Mouse (Mus musculus) left cerebral cortex, adult 2 months (tissue): Measurements from ENCODE around the gene Sept8. TPM values are rescaled to one million over a fixed set of nuclear protein-coding genes. Genes with fewer than 3 reads are reported as not detected.

ENCODE experiments used
- DNase-seq, 2 experiments: peaks; one replicate each; pipeline ENCODE4 v3.0.0; 2021 to 2022; ENCODE audit warnings: low spot score in 2 of 2, mixed read lengths in 1 of 2; ENCODE audit errors: extremely low spot score in 1 of 2
- H3K27ac ChIP-seq: fragments of 200-600 bp; 2 replicates; pipeline ENCODE4 v1.8.1; 2022
- H3K4me3 ChIP-seq: fragments of 200-600 bp; 2 replicates; pipeline ENCODE4 v1.8.1; 2022
- CTCF ChIP-seq: fragments of 200-600 bp; IDR thresholded peaks from 2 replicates; pipeline ENCODE4 v1.8.1; 2022; ENCODE audit warnings: antibody characterized with exemption, mild to moderate bottlenecking, moderate library complexity
- intact Hi-C: fragments of 180-260 bp; cut with DNase I; formaldehyde crosslinking; loops from one replicate; pipeline ENCODE4 v1.15.1; 2025
- total RNA-seq, 2 experiments: library from RNA; stranded (reverse); gene quantifications; 2 replicates each; pipeline ENCODE4 v1.2.3; 2021

Gene Sept8
- total RNA-seq, 2 experiments from 2014 or later, result 304 to 314 TPM

GRCm38 (mm10) chr11:53561986-53562385 is 42.9 kb downstream of the Sept8 start:
- intact Hi-C loops, result no loop called here
- TF ChIP-seq CTCF, result no peak

GRCm38 (mm10) chr11:53566646-53567045 is 47.6 kb downstream of the Sept8 start:
- intact Hi-C loops, result loop anchor here (5.0 kb wide), 1 partner anchor 94 kb away; the partner anchor contains the start of gene Gm9837
- H3K27ac ChIP-seq, result peak overlapping the region; percentile 88
- no peak for TF ChIP-seq CTCF
- DNase-seq, result no peak
- H3K4me3 ChIP-seq, result peak overlapping the region; percentile 66

More at GRCm38 (mm10) chr11:53561986-53562385, 42.9 kb downstream of the Sept8 start:
- no peak for DNase-seq
- no peak overlapping the region for H3K27ac ChIP-seq
- no peak overlapping the region for H3K4me3 ChIP-seq

GRCm38 (mm10) chr11:53567224-53568014 is 48.4 kb downstream of the Sept8 start, which contains the start of gene Kif3a:
Kif3a (plus strand) TSS chr11:53567379.
- Histone ChIP-seq H3K27ac (peak within 1 kb of the TSS; percentile 88), H3K4me3 (peak within 1 kb of the TSS; percentile 66)
- peak; percentile 93 to 94 for DNase-seq
- intact Hi-C loops, result loop anchor here (5.0 kb wide), 1 partner anchor 95 kb away; the partner anchor contains the start of gene Gm9837
- TF ChIP-seq CTCF, result no peak

- intact Hi-C loops, result no loop called here
- no peak for DNase-seq
- Histone ChIP-seq H3K27ac (no peak overlapping the region), H3K4me3 (no peak overlapping the region)
- peak; percentile 12 for TF ChIP-seq CTCF
These were observed 61.5 kb downstream of the Sept8 start for GRCm38 (mm10) chr11:53580562-53580961.

DNA sequence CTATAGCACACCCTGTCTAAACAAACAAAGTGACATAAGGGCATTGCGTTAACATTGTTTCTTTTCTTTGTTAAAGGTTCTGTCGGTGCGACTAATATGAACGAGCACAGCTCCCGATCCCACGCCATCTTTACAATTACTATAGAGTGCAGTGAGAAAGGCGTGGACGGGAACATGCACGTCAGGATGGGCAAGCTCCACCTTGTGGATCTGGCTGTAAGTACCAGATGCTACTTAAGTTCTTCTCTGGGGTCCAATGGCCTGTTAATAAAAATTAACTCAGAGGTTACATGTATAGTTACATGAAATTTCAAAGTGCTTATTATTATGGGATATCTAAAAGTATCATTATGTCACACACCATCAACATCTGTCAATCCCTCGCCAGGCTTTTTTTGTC is 64.1 kb downstream of the Sept8 start:
- TF ChIP-seq CTCF, result peak; percentile 35
- DNase-seq, result no peak
- Histone ChIP-seq H3K4me3 (no peak overlapping the region), H3K27ac (no peak overlapping the region)
- intact Hi-C loops, result no loop called here

DNA sequence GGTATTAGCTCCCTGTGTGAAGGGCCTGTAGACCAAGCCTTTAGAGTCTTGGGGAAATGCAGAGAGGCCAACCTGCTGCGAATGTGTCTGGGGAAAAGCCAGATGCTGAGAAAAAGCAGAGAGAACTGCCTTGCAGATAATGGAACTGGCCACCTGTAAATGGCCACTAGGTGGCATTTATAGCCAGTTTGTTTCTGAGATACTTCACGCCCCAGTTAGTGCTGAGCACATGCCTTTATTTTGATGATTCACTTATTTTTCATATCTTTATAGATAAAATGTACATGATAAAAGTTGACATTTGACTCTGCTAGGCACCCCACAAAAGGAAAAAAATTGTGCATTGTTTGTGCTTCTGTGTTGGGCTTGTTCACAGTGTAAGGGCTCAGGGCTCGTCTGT is 65.8 kb downstream of the Sept8 start:
- intact Hi-C loops, result loop anchor here (1.0 to 5.0 kb wide), 2 partner anchors 42 to 115 kb away; partner anchors contain the start of gene Gm9837
- TF ChIP-seq CTCF, result peak; percentile 73
- DNase-seq, result no peak
- Histone ChIP-seq H3K4me3 (no peak overlapping the region), H3K27ac (no peak overlapping the region)

- H3K4me3 ChIP-seq, result no peak overlapping the region
- TF ChIP-seq CTCF, result no peak
- intact Hi-C loops, result loop anchor here (1.0 to 5.0 kb wide), 2 partner anchors 42 to 115 kb away; partner anchors contain the start of gene Gm9837
- H3K27ac ChIP-seq, result no peak overlapping the region
- no peak for DNase-seq
These were observed 66.5 kb downstream of the Sept8 start for GRCm38 (mm10) chr11:53585510-53585909.

DNA sequence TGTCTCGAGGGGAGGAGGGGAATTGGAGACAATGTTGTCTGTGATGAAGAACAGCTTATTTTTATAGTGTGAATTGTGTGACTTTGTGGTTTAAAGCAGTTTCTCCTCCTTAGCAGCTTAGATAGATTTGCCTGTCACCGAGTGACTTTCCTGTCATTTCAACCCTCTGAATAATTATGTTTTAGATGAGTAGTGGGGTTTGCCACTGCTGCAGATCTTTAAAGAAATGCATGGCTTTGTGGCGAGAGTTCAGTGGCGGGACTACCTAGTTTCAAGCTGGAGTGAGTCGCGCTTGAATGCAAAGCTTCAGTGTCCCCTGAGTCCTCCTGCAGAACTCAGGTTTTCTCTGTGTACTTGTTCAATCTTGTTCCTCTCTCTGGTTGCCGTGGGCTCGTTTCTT is 69.2 kb downstream of the Sept8 start:
- intact Hi-C loops, result loop anchor here (5.0 kb wide), 1 partner anchor 39 kb away; no protein-coding TSS in a partner anchor
- H3K4me3 ChIP-seq, result no peak overlapping the region
- H3K27ac ChIP-seq, result no peak overlapping the region
- no peak for TF ChIP-seq CTCF
- no peak for DNase-seq

DNA sequence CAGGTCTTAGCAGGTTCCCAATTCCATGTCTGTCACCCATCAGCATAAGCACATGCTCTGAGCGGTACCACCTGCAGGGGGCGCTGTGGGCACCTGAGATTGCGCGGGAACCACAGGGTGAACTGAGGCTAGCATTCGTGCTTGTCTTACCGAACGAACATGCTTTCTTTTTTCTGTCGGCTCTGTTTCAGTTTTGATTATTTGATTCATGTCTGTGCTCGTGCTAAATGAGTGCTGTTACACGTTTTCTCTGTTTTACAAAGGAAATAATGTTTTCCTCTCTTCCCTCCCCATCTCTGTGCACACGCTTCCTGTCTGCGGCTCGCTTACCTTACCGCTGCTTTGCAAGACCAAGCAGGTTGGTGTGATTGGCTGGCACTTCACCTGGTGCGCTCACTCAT is 71.3 kb downstream of the Sept8 start:
- Histone ChIP-seq H3K27ac (no peak overlapping the region), H3K4me3 (no peak overlapping the region)
- intact Hi-C loops, result no loop called here
- peak; percentile 25 to 41 for DNase-seq
- TF ChIP-seq CTCF, result peak; percentile 74

DNA sequence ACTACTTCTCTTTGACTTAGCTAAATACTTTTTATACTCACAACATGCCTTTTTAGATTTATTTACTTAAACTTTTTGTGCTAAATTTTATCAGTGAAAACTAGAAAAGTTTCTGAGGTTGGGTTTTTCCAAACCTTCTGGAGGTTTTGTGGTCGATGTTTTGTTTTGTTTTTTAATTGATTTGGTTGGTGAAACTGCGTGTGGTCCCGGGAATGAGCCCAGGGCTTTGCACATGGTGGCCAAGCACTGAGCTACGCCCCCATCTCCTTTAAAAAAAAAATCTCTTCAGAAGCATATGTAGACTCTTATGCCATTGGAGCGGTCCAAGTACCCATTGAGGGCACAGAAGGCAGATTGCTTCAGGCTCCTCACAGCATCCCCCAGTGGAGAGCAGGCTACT is 72.1 kb downstream of the Sept8 start:
- H3K4me3 ChIP-seq, result no peak overlapping the region
- no peak overlapping the region for H3K27ac ChIP-seq
- DNase-seq, result no peak
- TF ChIP-seq CTCF, result no peak
- intact Hi-C loops, result no loop called here

Other genes with a start within 250 kb of the Sept8 start
- gene Hspa4, start 218.8 kb upstream of the Sept8 start, total RNA-seq, result 100 to 1,000 TPM; 171 to 189 TPM
- 10 to 100 TPM; 10.4 TPM for gene Zcchc10, start 194.6 kb upstream of the Sept8 start, total RNA-seq
- 100 to 1,000 TPM; 187 to 201 TPM for gene Aff4, start 168.4 kb upstream of the Sept8 start, total RNA-seq
- gene Leap2, start 96.1 kb upstream of the Sept8 start, total RNA-seq, result not detected
- gene Uqcrq, start 88.4 kb upstream of the Sept8 start, total RNA-seq, result 100 to 1,000 TPM; 388 to 436 TPM
- gene Gdf9, start 88.2 kb upstream of the Sept8 start, total RNA-seq, result 1 to 10 TPM in 1 of 2 experiments, under 1 TPM in 1; 0.89 to 1.1 TPM
- under 1 TPM; 0.33 to 0.34 TPM for gene Gm10447, start 62.1 kb upstream of the Sept8 start, total RNA-seq
- 1 to 10 TPM; 5.4 to 6.3 TPM for gene Shroom1, start 62.1 kb upstream of the Sept8 start, total RNA-seq
- gene Gm9837, start 48.8 kb upstream of the Sept8 start, total RNA-seq, result under 1 TPM in 1 of 2 experiments, not detected in 1; 0.84 TPM
- gene Gm9945, start 39.1 kb upstream of the Sept8 start, total RNA-seq, result 1 to 10 TPM; 1.8 to 2.2 TPM
- 10 to 100 TPM; 68.8 to 83.8 TPM for gene Sowaha, start 39.0 kb upstream of the Sept8 start, total RNA-seq
- 100 to 1,000 TPM; 127 to 131 TPM for gene Kif3a, start 48.1 kb downstream of the Sept8 start, total RNA-seq
- not detected for gene Il4, start 99.4 kb downstream of the Sept8 start, total RNA-seq
- not detected for gene Il13, start 115.4 kb downstream of the Sept8 start, total RNA-seq
- gene Rad50, start 188.1 kb downstream of the Sept8 start, total RNA-seq, result 10 to 100 TPM; 10.9 to 12.0 TPM
- not detected for gene Il5, start 201.5 kb downstream of the Sept8 start, total RNA-seq